Mouse (Mus musculus) bone marrow, adult 2 months (tissue): ENCODE measurements around the gene Dmac2.

ENCODE experiments used
- CTCF ChIP-seq: fragments of 200-500 bp; IDR thresholded peaks from 2 replicates; pipeline ENCODE4 v1.5.1; 2011; ENCODE audit warnings: low read length, control low read depth; ENCODE audit not compliant: control insufficient read depth, insufficient read depth
- POLR2A ChIP-seq: fragments of 200-500 bp; IDR thresholded peaks from 2 replicates; pipeline ENCODE4 v1.6.1; 2011; ENCODE audit warnings: low read depth, mild to moderate bottlenecking, control low read depth, low read length, borderline replicate concordance; ENCODE audit not compliant: control insufficient read depth

DNA sequence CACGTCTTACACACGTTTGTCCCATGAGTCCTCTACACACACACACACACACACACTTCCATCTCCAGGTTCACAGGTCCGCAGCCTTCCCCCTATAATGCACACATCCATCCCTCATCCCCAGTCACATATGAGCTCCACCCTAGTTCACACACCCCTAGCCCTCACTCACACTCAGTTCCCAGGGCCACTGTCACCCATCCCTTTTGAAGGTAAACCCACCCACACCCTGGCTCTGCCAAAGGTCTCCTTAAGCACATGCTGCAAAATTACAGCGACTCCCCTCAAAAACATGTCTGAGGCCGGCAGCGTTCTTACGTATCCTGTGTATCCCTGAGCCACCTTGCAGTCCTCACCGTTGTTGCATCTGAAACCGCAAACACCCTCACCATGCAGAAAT is 55.1 kb downstream of the Dmac2 start:
- TF ChIP-seq CTCF (no peak), POLR2A (no peak)
